Mouse (Mus musculus): Measurements from ENCODE around the gene Stac3. TPM values are rescaled to one million over a fixed set of nuclear protein-coding genes. Genes with fewer than 3 reads are reported as not detected.

Gene Stac3
- total RNA-seq, 1 experiment: 1.1 TPM

GRCm38 (mm10) chr10:127546505-127546904 lies 45.0 kb downstream of the Stac3 start:
- Histone ChIP-seq H3K4me3 (ENCODE audit: insufficient read depth in 1 of 2, low read depth in 1 of 2, low read length in 2 of 2, poor library complexity in 1 of 2, severe bottlenecking in 1 of 2) (no peak overlapping the region), H3K27ac (ENCODE audit: insufficient read depth, low read depth, low read length, poor library complexity, severe bottlenecking) (no peak overlapping the region), H3K36me3 (ENCODE audit: control insufficient read depth, insufficient read depth, low read length, poor library complexity, severe bottlenecking) (peaks cover 2% of the 10 kb centered on the region; the same call in 1 of the 2 replicates), H3K9me3 (ENCODE audit: control insufficient read depth, insufficient read depth, low read depth, low read length) (no peaks in the 10 kb centered on the region), H3K4me1 (ENCODE audit: control insufficient read depth in 2 of 2, insufficient read depth in 2 of 2, low read length in 2 of 2, poor library complexity in 1 of 2) (no peaks in the 10 kb centered on the region), H3K9ac (ENCODE audit: insufficient read depth, low read depth, low read length, poor library complexity, severe bottlenecking) (no peak overlapping the region)
- in situ Hi-C loops (cut with MboI; ENCODE audit: low sequenced_read_pairs in 2 of 2, unreplicated experiment in 2 of 2): no loop called here
- TF ChIP-seq MAFK (IDR thresholded peaks at IDR 0.05; ENCODE audit: insufficient read depth, low read depth, low read length): no peak
- TF ChIP-seq CHD2 (IDR thresholded peaks at IDR 0.05; ENCODE audit: low read depth, low read length): no peak
- no peak for TF ChIP-seq ZC3H11A (IDR thresholded peaks at IDR 0.05; ENCODE audit: borderline replicate concordance, low read depth, low read length)
- no peak for TF ChIP-seq ZNF384 (IDR thresholded peaks at IDR 0.05; ENCODE audit: low read depth, low read length)
- TF ChIP-seq HCFC1 (IDR thresholded peaks at IDR 0.05; ENCODE audit: borderline replicate concordance, insufficient read depth, low read length): no peak
- DNase-seq (ENCODE audit: low read depth, low spot score): no peak

- no peak overlapping the region for H3K4me3 ChIP-seq (ENCODE audit: insufficient read depth in 1 of 2, low read depth in 1 of 2, low read length in 2 of 2, poor library complexity in 1 of 2, severe bottlenecking in 1 of 2)
- H3K36me3 ChIP-seq (ENCODE audit: control insufficient read depth, insufficient read depth, low read length, poor library complexity, severe bottlenecking): peaks cover 3% of the 10 kb centered on the region; the same call in 1 of the 2 replicates
- no peak for DNase-seq (ENCODE audit: low read depth, low spot score)
- no peak overlapping the region for H3K27ac ChIP-seq (ENCODE audit: insufficient read depth, low read depth, low read length, poor library complexity, severe bottlenecking)
- no peaks in the 10 kb centered on the region for H3K4me1 ChIP-seq (ENCODE audit: control insufficient read depth in 2 of 2, insufficient read depth in 2 of 2, low read length in 2 of 2, poor library complexity in 1 of 2)
- no peak overlapping the region for H3K9ac ChIP-seq (ENCODE audit: insufficient read depth, low read depth, low read length, poor library complexity, severe bottlenecking)
- in situ Hi-C loops (cut with MboI; ENCODE audit: low sequenced_read_pairs in 2 of 2, unreplicated experiment in 2 of 2): no loop called here
- H3K9me3 ChIP-seq (ENCODE audit: control insufficient read depth, insufficient read depth, low read depth, low read length): no peaks in the 10 kb centered on the region
- TF ChIP-seq HCFC1 (IDR thresholded peaks at IDR 0.05; ENCODE audit: borderline replicate concordance, insufficient read depth, low read length): no peak
- TF ChIP-seq CHD2 (IDR thresholded peaks at IDR 0.05; ENCODE audit: low read depth, low read length): no peak
- TF ChIP-seq MAFK (IDR thresholded peaks at IDR 0.05; ENCODE audit: insufficient read depth, low read depth, low read length): no peak
- no peak for TF ChIP-seq ZNF384 (IDR thresholded peaks at IDR 0.05; ENCODE audit: low read depth, low read length)
These were observed 46.8 kb downstream of the Stac3 start for GRCm38 (mm10) chr10:127548236-127548635.

- H3K9ac ChIP-seq (ENCODE audit: insufficient read depth, low read depth, low read length, poor library complexity, severe bottlenecking): no peak overlapping the region
- no peaks in the 10 kb centered on the region for H3K4me1 ChIP-seq (ENCODE audit: control insufficient read depth in 2 of 2, insufficient read depth in 2 of 2, low read length in 2 of 2, poor library complexity in 1 of 2)
- TF ChIP-seq MAFK (IDR thresholded peaks at IDR 0.05; ENCODE audit: insufficient read depth, low read depth, low read length): no peak
- no peak for TF ChIP-seq ZNF384 (IDR thresholded peaks at IDR 0.05; ENCODE audit: low read depth, low read length)
- TF ChIP-seq CHD2 (IDR thresholded peaks at IDR 0.05; ENCODE audit: low read depth, low read length): no peak
- TF ChIP-seq ZC3H11A (IDR thresholded peaks at IDR 0.05; ENCODE audit: borderline replicate concordance, low read depth, low read length): no peak
- no peak for TF ChIP-seq HCFC1 (IDR thresholded peaks at IDR 0.05; ENCODE audit: borderline replicate concordance, insufficient read depth, low read length)
- DNase-seq (ENCODE audit: low read depth, low spot score): no peak
- no peak overlapping the region for H3K27ac ChIP-seq (ENCODE audit: insufficient read depth, low read depth, low read length, poor library complexity, severe bottlenecking)
- peaks cover 12% of the 10 kb centered on the region; the same call in 1 of the 2 replicates for H3K36me3 ChIP-seq (ENCODE audit: control insufficient read depth, insufficient read depth, low read length, poor library complexity, severe bottlenecking)
- in situ Hi-C loops (cut with MboI; ENCODE audit: low sequenced_read_pairs in 2 of 2, unreplicated experiment in 2 of 2): no loop called here
- no peaks in the 10 kb centered on the region for H3K9me3 ChIP-seq (ENCODE audit: control insufficient read depth, insufficient read depth, low read depth, low read length)
- no peak overlapping the region for H3K4me3 ChIP-seq (ENCODE audit: insufficient read depth in 1 of 2, low read depth in 1 of 2, low read length in 2 of 2, poor library complexity in 1 of 2, severe bottlenecking in 1 of 2)
These were observed 48.4 kb downstream of the Stac3 start for GRCm38 (mm10) chr10:127549892-127550291.

GRCm38 (mm10) chr10:127555703-127556102 lies 54.2 kb downstream of the Stac3 start:
- H3K9ac ChIP-seq (ENCODE audit: insufficient read depth, low read depth, low read length, poor library complexity, severe bottlenecking): no peak overlapping the region
- TF ChIP-seq ZC3H11A (IDR thresholded peaks at IDR 0.05; ENCODE audit: borderline replicate concordance, low read depth, low read length) (no peak; the same call in 1 of the 2 replicates), HCFC1 (IDR thresholded peaks at IDR 0.05; ENCODE audit: borderline replicate concordance, insufficient read depth, low read length) (0 out of 2 replicates have a peak, but pooled peaks have one; percentile 34), MAFK (IDR thresholded peaks at IDR 0.05; ENCODE audit: insufficient read depth, low read depth, low read length) (no peak), CHD2 (IDR thresholded peaks at IDR 0.05; ENCODE audit: low read depth, low read length) (no peak)
- in situ Hi-C loops (cut with MboI; ENCODE audit: low sequenced_read_pairs in 2 of 2, unreplicated experiment in 2 of 2): no loop called here
- H3K4me3 ChIP-seq (ENCODE audit: insufficient read depth in 1 of 2, low read depth in 1 of 2, low read length in 2 of 2, poor library complexity in 1 of 2, severe bottlenecking in 1 of 2): no peak overlapping the region
- peak; percentile 80 for DNase-seq (ENCODE audit: low read depth, low spot score)
- peaks cover 0 to 22% of the 10 kb centered on the region in 2 experiments; a peak in 2 of 4 replicates for H3K4me1 ChIP-seq (ENCODE audit: control insufficient read depth in 2 of 2, insufficient read depth in 2 of 2, low read length in 2 of 2, poor library complexity in 1 of 2)
- peaks cover 14% of the 10 kb centered on the region; the same call in 1 of the 2 replicates for H3K36me3 ChIP-seq (ENCODE audit: control insufficient read depth, insufficient read depth, low read length, poor library complexity, severe bottlenecking)
- H3K9me3 ChIP-seq (ENCODE audit: control insufficient read depth, insufficient read depth, low read depth, low read length): no peaks in the 10 kb centered on the region
- no peak overlapping the region for H3K27ac ChIP-seq (ENCODE audit: insufficient read depth, low read depth, low read length, poor library complexity, severe bottlenecking)
